Mouse (Mus musculus) neutrophil, adult 83 days (primary cell): ENCODE measurements around the gene Nr6a1. TPM values are rescaled to one million over a fixed set of nuclear protein-coding genes. Genes with fewer than 3 reads are reported as not detected.

Experiments used
- total RNA-seq, 2 experiments: library from RNA; stranded (reverse); gene quantifications; one replicate each; pipeline ENCODE4 v1.2.4; 2023

Gene Nr6a1
- total RNA-seq, result 1 to 10 TPM; 1.2 to 2.4 TPM

GRCm38 (mm10) chr2:38927115-38927979 lies at the start of gene Nr6a1:
Nr6a1 (minus strand) TSS chr2:38927688.

DNA sequence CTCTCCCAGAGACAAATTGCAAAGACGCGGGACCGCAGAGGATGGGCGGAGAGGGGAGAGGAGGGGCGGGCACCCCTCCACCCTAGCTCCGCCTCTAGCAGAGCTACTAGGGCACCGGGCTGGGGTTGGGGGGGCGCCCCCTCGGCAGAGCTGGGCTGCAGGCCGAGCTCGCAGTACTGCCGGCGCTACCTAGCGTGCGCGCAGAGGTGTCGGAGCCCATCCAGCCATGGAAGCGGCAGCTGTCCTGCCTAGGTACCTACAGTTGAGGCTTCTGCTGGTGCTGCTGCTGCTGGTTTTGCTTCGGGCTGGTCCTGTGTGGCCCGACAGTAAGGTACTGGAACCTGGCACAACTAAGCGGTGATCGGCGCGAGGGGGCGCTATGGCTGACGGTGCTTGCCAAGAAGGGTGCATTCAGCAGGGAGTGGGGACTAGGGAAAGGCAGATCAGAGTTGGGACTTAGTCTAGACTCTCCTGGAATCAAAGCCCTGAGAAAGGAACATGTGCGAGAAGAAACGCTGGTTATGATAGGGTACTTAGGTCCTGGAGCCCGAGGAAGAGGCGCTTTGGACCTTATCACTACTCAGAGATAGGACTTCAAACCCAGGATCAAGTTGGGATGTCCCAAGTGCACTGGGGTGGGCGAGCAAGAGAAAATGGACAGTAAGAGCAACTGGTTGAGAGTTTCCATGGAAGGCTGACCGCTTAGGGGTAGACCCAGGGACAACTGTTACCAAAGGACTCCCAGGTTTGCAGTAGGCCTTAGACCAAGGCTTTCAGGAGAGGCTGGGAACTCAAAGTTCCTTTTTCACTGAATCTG lies 4.6 kb upstream of the Nr6a1 start, which contains the start of gene Olfml2a:
Olfml2a (plus strand) TSS at position 128 of the 817 bp plus-strand sequence.

DNA sequence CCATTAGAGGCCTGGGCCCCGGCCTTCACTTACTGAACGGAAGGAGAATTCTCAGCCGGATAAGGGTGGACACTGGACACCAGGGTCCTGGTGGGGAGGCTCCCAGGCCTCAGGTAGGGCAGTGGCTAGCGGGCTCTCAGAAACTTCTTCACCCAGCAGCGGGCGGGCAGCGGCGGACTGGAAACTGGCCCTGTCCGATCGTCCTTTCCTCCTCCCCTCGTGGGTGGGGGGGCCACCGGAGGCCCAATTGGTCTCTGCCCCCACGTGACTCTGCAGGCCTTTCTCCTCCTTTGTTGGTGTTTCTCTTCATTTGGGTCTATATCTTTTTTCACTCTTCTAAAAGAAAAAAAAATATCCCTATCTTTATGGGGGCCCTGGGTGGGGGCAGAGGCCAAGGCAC lies 213.2 kb downstream of the Nr6a1 start, which contains the start of gene Nr5a1:
Nr5a1 (minus strand) TSS at position 219 of the 400 bp plus-strand sequence.

Other genes with a start within 250 kb of the Nr6a1 start
- gene Nr5a1, start 213.1 kb downstream of the Nr6a1 start, total RNA-seq, result not detected
- under 1 TPM; 0.09 to 0.26 TPM for gene Olfml2a, start 4.3 kb upstream of the Nr6a1 start, total RNA-seq
- gene Wdr38, start 69.8 kb upstream of the Nr6a1 start, total RNA-seq, result under 1 TPM in 1 of 2 experiments, not detected in 1; 0.33 TPM
- gene Arpc5l, start 77.7 kb upstream of the Nr6a1 start, total RNA-seq, result 10 to 100 TPM; 29.3 to 31.7 TPM
- gene Rpl35, start 77.9 kb upstream of the Nr6a1 start, total RNA-seq, result 100 to 1,000 TPM; 298 to 331 TPM
- gene Golga1, start 137.9 kb upstream of the Nr6a1 start, total RNA-seq, result 10 to 100 TPM; 16.9 TPM